Mouse (Mus musculus) CD4-positive helper T cell, adult 2 months (primary cell): ENCODE measurements around the gene Kcnf1.

Experiments
- DNase-seq: peaks from one replicate; pipeline ENCODE4 v3.0.0-alpha.2; 2012; ENCODE audit warnings: low read depth, missing footprints, low spot score

Gene Kcnf1

DNA sequence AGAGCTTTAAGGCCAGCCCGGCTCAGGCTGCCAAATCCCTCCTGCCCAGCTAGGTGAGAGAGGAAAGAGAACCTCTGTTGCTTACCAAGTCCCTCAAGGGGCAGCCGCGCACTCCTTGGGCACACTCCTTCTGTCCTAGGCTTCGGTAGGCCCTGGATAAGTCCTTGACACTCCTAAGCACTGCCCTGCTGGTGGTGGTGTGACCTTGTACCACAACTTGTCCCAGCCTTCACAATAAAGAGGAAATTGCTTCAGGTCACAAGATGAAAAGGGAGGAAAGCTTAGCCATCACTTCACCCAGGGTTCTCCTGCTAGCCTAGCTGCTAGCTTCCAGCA is at the start of gene Kcnf1:
Gene Kcnf1, minus strand, starts transcription at position 132 of the 336 bp plus-strand sequence.
- DNase-seq = no peak

GRCm38 (mm10) chr12:17225012-17225411 is 48.3 kb upstream of the Kcnf1 start:
- no peak for DNase-seq

GRCm38 (mm10) chr12:17223050-17223449 is 46.4 kb upstream of the Kcnf1 start:
- DNase-seq = no peak

DNA sequence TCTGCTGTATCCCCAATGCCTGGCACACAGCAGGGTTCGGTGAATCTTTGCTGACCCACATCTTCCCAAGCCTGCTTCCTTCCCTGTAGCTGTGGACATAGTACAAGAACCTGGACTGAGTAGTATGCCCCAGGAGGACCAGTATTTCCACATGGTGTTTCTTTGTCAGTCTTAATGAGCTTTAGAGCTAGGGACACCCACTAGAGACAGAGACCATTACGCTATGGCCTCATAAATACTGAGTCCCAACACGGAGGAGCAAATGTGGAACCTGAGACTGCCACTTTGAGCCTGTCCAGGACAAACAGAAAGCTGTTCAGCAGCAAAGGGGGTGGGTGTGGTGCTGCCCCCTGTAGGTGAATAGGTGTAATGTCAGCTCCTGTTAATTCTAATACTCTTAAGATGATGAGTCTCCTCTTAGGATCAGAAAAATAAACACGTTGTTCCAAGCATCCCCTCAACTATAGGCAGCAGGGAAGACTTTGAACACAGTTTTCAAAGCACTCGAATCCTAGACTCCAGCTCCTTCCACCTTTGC is 45.3 kb upstream of the Kcnf1 start:
- peak; percentile 6 for DNase-seq

GRCm38 (mm10) chr12:17220631-17221030 is 43.9 kb upstream of the Kcnf1 start:
- DNase-seq = no peak

DNA sequence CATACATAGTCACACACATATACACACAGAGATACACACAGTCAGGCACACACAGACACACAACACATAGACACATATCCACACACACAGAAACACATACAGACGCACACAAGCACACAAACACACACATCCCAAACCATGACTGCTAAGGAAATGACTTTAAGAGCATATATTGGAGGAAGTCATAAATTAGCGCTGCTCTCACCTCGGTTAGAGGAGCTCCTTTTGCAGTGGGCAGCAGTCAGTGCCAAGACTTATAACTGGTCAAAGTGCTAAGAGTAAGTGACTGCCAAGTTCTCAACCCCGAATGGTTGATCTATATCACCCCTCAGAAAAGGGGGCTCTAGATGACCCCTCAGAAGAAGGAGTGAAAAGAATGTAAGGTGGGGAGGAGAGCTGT is 42.4 kb upstream of the Kcnf1 start:
- DNase-seq = no peak

GRCm38 (mm10) chr12:17218390-17218789 is 41.7 kb upstream of the Kcnf1 start:
- DNase-seq = no peak

DNA sequence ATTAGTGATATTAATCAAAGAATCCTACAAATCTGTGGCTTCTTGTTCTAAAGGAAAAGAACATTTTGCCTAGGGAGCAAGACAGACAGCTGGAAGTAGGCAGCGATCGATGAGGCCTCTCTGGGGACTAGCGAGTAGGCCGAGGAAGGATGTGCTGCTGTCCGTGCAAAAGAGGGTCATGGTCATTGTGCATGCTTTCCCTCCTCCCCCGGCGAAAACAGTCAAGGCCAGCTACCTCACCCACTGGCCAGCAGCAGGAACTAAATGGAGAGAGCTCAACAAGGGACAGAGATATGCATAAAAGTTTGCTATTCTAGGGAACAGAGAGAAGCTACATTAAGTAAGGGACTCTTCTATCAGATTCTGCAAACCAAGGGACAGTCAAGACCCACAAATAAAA is 39.1 kb upstream of the Kcnf1 start:
- DNase-seq = no peak

GRCm38 (mm10) chr12:17202492-17203322 is 26.0 kb upstream of the Kcnf1 start:
- no peak for DNase-seq

DNA sequence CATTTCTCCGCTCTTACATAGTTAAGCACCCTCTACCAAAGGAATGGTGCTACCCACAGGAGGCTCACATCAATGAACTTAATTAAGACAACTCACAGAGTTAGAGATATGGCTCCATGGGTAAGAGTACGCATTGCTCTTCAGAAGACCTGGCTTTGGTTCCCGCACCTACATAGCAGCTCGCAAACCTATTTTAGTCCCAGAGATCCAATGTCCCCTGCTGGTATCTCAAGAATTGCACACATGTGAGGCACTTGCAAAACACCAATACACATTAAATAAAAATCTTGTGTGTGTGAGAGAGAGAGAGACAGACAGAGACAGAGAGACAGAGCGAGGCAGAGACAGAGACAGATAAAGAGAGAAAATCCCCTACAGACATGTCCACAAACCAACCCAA is 21.9 kb upstream of the Kcnf1 start:
- DNase-seq = no peak

- no peak for DNase-seq
Observed at GRCm38 (mm10) chr12:17194140-17194539, 17.5 kb upstream of the Kcnf1 start.

GRCm38 (mm10) chr12:17193311-17193710 is 16.6 kb upstream of the Kcnf1 start:
- no peak for DNase-seq

DNA sequence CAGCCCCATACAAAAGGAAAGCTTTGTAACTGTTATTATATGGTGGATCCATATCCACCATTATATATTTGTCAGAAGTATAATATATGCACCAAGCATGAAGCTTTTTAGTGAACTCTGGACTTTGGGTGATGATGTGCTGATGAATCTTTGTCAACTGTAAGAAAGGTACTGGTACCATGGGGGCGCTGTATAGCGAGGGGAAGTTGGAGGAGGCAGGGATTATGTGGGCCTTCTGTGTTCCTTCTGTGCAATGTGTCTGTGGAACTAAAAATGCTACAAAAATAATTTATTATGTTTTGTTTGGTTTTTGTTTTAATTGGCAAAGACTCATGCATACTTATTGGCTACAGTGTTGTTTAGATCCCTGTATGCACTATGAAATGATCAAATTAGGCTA is 16.2 kb upstream of the Kcnf1 start:
- DNase-seq = no peak

- no peak for DNase-seq
Observed at GRCm38 (mm10) chr12:17184303-17184775, 7.7 kb upstream of the Kcnf1 start.

DNA sequence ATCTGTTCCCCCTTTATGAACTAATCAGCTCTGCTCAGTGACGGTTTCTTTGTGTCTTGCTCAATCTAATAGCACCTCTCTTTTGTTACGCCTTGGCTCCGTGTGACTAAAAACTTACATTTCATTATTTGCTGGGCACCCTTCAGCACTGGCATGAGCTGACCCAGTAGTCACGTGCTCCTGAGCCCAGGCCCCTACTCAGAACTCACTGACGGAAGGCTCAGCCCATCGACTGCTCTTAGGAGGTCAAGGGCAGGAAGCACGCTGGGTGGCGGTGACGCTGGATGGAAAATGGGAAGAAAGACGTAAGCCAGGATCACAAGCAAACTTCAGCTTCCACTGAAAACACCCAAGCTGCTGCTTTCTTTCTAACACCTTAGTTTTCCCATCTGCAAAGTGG is 7.1 kb upstream of the Kcnf1 start:
- no peak for DNase-seq

DNA sequence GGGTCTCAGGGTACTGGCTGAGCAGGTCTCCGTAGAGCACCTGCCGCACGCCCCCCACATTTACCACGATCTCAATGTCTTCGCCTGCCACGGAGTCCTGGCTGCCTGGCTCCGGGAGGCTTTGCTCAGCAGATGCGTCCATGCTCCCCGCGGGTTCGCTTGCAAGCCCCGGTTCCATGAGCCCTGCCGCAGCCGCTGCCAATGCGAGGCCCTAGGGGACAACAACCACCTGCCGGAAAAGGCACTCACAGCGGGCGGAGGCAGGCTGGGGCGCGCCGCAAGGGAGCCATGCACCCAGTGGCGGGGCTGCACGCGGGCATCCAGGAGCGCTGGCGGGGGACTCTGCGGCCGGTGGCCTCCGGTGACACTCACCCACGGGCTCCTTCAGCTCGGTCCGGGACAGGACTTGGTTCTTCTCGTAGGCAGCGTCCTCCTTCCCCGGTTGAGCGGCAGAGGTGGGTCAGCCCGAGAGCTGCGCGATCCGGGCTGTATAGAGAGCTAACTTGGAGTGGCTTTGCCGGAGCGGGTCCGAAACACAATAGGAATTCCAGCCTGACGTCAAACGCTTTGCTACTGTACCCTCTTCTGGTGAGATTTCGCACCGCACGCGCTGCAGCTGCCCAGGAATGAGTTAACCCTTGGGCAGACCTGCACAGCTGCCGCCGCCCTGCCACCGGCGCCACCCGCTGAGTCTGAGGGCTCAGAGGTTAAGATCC is 489 bp downstream of the Kcnf1 start:
- DNase-seq = no peak

DNA sequence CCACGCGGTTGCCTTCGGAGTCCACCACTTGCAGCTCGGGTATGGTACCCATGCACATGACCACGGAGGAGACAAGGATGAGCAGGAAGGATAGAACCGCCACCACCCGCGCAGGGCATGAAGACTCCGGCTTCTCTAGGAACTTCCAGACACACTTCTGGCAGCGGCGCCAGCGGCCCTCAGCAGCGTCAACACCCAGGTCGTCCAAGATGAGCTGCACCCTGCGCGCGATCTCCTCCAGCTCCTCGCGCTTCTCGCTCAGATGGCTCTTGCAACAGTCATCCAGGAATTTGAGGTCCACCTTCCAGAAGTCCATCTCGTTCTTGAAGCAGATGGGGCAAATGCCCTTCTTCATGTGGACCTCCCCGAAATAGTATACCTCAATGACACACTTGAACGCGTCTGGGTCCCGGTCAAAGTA is 1.1 kb downstream of the Kcnf1 start:
- DNase-seq = no peak

DNA sequence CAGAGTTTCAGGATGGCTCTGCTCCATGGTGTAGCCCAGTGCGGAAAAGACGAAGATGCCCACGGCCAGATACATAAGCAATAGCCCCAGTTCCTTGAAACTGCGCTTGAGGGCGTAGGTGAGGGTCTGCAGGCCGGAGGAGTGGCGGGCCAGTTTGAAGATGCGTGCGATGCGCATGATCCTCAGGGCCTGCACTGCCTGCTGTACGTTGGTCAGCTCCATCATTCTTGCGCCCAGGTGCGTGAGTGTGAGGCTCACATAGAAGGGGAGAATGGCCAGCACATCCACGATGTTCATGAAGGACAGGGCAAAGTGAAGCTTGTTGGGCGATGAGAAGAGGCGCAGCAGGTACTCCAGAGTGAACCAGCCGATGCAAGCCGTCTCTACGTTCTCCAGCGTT is 1.6 kb downstream of the Kcnf1 start:
- no peak for DNase-seq

DNA sequence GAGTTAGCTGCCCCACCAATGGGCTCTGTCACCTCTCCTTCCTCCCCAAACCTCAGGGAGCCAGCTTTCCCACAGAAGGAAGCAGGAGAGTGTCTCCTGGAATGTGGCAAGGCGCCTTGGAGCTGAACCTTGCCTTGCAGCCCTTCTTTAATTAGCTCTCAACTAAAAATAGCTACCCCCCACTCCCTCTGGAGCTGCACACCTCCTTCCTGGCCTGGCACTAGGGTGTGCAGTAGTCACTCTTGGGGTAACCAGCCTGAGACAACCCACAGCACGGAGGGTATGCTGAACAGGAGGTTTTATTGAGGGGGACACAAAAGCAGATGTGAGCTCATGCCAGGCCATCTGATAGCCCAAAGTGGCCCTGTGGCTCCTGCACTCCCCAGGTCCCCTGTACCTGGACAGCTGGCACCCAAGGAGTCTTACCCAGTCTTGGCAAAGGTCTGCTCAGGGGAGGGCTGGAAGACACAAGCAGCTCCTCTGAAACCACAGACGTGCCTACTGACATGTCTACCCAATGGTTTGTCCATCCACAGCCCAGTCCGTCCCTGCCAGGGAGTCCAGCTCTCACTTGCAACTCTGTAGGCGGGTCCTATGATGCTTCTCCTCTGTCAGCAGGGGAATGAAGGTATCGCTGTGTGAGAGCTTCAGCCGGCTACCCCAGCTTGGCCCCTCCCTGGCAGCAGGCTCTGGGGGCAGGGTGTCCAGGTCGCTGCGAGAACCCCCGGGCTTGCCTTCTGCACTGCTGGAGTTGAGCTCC is 2.4 kb downstream of the Kcnf1 start:
- DNase-seq = no peak

- DNase-seq = no peak
Observed at GRCm38 (mm10) chr12:17170406-17170805, 6.3 kb downstream of the Kcnf1 start.

- DNase-seq = no peak
Observed at GRCm38 (mm10) chr12:17166116-17166515, 10.6 kb downstream of the Kcnf1 start.

DNA sequence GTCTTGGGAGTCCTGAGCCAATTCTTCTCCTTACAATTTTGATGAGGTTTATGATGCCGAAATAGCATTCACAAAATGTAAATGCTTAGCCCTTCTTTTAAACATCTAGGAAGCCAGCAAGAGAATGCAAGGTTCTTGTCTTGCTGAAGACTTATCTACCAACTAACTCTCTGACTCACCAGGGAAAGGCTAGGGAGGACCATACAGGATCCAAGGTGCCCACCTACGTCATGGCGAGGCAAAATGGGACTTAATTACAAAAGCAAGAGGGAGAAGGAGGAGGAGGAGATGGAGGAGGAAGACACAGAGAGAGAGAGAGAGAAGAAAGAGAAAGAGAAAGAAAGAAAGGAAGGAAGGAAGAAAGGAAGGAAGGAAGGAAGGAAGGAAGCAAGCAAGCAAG is 12.7 kb downstream of the Kcnf1 start:
- no peak for DNase-seq
